Mouse (Mus musculus) liver, adult 2 months (tissue): ENCODE measurements around the gene Slco2b1.

ENCODE experiments used
- CTCF ChIP-seq: fragments of 200-500 bp; IDR thresholded peaks from 2 replicates; pipeline ENCODE4 v1.5.1; 2011; ENCODE audit warnings: low read depth, low read length, control low read depth
- POLR2A ChIP-seq: fragments of 200-500 bp; IDR thresholded peaks from 2 replicates; pipeline ENCODE4 v1.6.1; 2011; ENCODE audit warnings: low read length, control low read depth; ENCODE audit not compliant: insufficient read depth; ENCODE audit errors: extremely low read depth

DNA sequence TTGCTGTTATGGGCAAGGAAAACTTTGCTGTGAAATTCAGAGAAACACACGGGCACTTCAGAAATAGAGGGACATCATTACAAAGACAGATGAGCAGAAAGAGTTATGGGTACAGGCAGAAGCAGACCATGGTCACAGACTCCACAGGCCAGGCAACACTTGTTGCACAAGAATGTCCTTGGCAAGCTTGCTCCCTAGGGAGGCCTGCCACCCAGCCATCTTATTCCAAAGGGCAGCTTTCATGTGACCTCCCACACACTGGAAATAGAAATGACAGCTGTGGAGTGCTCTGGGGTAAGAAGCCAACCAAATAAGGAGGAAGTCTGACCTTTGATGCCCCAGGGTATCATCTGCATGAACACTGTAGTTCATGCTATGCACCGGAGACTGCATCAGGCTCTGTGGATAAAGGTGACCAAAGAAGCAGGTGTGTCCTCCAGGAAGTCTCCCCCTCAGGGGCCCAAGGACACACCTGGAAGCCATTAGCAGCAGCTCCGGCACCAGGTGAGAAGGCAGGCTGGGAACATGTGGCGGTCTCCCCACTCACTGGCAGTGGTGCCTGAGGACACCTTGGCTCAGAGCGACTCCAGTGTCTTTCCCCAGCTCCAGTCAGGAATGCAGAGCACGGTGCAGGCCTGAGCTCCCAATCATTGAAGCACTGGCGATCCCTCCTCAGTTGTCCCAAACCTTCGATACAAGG, 77.0 kb downstream of the Slco2b1 start:
- TF ChIP-seq CTCF, result no peak
- TF ChIP-seq POLR2A, result no peak
